Mouse (Mus musculus) layer of hippocampus, postnatal 14 days (tissue): ENCODE measurements at regions not wholly inside any gene's neighbourhood (a gene's known extent, or its start where the extent isn't known, plus 50 kb on each side); places are given as distances from the start of the nearest gene placed in this dataset.

Experiments
- DNase-seq, 2 experiments: peaks; one replicate each; pipeline ENCODE4 v3.0.0; 2021 to 2022; ENCODE audit warnings: low spot score in 2 of 2, mixed read lengths in 1 of 2

DNA sequence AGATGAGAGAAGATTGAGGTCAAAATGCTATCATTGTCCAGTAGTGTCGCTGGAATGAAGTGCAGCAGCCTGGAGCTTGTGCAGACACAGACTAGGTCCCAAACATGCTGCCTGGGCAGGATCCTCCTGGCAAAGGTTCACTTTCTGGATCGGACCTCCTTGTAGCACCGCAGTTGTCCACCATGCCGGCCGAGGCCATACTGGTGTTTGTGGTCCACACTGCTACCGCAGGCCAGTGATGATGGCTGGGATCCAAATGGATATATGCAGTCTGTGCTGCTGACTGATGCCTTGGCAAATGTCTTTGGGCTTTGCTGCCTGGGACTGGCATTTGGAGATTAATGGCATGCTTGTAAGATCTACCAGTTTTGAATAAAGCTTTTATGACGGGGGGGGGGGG is 174.5 kb upstream of the Tas2r134 start:
- no peak for DNase-seq

DNA sequence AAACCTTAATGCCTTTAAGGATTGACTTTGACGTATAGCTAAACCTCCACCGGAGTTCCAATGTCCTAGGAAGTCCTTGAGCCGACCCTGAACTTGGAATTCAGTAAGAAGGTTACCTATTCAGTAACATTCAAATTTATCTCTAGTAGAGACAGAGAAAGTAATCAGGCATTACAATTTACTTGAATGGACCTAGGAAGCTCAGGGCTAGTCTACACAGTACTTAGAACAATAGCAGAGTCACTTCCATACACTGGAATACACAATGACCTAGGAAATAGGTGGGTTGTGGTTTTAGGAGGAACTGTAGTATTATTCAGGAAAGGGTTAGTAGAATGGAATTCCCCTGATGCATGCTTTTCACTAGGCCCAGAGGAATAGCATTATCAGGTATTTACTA is 179.2 kb upstream of the Tas2r134 start:
- DNase-seq, result no peak

DNA sequence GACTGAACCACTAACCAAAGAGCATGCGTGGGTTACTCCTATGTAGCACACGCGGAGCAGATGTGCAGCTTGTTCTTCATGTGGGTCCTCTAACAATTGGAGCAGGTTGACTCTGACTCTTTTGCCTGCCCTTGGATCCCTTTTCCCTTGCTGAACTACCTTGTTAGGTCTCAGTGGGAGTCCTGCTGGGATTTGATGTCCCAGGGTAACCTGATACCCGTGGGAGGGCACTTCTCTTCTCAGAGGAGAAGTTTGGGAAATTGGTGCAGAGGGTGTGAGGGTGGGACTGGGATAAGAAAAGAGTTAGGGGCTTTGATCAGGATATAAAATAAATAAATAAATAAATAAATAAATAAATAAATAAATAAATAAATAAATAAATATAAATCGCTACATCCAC is 179.7 kb upstream of the Tas2r134 start:
- no peak for DNase-seq

DNA sequence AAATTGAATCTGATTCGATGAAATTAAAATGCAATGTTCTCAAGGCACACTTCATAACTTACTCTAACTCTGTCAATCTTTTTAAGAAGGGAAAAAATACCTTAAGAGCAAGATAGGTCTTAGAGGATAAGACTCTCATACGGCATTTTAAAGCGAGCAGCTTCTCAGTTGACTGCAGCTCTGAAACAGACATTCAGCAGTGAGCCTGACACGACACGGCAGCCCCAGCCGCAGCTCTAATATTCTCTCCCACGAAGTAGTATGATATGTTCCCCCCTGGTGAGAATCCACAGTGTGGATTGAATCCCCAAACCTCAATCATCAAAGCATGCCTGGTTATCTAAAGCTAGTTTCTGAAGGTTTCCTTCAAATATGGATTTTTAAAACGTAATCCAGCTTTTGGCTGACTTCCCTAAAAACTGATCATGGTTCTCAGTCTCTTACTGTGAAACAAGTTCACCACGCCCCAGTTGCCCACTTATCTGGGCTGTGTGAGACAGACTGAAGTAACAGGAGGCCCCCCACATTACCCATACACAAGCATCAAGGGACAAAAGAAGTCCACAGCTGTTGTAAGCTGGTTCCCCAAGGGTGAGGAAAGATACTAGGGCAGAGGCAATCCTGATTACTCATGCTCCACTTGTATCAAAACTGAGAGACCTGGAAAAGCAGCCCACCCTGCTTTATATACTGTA is 182.8 kb upstream of the Tas2r134 start:
- DNase-seq, result no peak

DNA sequence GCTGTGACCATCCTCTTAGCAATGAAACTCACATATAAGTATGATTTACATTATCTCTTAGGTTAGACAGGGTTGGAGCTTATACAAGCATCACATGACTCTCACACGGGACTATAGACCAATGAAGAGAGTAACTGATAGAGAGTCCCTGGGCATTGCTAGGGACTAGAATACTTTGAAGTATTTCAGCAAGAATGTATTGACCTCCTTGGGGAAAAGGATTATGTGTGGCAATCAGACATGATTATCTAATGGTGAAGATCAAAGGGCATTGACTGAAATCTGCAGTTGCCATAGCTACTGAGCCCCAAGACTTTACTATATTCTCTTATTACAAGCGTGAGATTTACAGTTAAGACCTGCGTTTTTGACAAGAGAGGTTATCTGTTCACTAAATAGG is 183.4 kb upstream of the Tas2r134 start:
- no peak for DNase-seq

DNA sequence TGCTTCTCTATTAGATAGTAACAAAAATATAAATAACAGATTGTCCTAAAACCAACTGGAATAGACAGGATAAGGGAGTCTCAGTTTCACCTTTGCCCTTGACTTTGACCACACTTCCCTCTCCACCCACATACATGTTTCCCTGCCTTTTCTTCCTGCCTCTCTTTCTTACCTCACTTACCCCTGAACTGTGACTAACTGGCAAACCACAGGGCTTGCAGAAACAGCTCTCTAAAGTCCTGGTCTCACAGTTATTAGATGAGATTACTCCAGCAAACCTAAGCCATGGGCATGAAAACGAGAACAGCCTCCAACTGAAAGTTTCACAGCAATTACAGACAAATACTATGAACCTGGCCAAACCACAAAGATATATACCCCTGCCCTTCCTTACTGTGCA is 188.3 kb upstream of the Tas2r134 start:
- no peak for DNase-seq

DNA sequence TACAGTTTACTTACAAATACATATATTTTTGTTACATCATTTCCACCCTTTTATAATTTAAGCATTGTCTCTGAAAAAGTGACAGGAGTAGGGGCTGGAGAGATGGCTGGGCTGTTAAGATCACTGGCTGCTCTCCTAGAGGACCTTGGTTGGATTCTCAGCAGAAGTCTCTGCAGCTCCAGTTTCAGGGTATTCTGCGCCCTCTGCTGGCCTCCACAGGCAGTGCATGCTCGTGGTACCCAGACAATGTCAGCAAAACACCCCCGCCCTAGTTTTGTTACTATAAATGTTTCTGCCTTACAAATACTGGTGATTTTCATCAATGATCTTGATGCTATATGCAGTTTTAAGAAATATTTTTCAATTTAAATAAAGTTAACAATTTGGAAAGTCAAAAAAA is 190.7 kb upstream of the Tas2r134 start:
- DNase-seq, result no peak

DNA sequence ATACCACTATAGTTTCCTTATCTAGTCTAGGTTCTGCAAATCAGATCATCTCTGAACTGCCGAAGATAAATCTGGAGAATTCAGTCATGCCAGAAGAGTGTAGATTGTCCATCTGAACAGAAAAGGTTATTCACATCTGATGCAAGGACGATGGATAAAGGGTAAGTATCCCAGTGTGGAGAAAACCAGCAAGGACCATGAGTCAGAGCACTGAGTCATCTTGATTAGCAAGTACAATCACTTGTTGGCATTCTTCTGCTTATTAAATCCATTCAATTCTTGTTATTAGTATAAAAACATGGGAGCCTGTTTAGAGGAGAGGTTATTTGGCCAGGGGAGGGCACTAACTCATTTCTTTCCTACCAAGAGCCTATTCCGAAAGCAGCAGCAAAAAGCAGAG is 195.7 kb upstream of the Tas2r134 start:
- DNase-seq, result no peak

DNA sequence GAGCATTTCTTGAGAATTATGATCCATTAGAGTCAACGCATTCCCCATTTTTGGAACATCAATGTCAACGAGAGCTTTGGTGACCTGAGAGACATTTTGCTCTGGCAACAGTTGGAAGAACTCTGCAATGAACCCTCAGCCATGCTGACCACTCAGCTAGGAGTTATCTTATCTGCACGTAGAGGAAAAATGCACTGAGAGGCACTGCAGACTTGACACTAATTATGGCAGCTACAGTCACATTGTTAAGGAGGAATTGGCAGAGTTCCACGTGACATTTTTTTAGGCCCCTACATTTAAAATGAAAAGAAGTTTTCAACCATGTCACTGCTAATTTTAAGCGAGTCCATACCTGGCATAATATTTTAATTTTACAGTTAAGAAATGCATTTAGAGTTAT is 197.6 kb upstream of the Tas2r134 start:
- no peak for DNase-seq

DNA sequence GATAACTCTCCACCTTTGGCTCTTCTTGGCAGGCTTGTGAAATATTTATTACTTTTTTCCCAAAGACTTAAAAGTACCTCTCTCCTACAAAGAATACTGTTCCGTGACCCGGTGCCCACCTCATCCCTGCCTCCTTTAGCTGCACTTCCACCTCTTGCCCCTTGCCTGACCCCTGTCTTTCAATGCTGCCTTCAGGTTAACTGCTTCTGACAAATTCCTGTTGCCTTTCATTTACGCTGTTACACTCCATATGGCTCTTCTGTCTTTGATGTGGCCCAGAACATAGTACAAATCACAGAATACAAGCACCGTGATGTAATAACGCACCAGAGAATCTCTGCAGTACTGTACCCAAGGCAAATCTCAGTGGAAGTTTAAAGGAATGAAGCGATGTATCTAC is 204.9 kb upstream of the Tas2r134 start:
- DNase-seq, result no peak

DNA sequence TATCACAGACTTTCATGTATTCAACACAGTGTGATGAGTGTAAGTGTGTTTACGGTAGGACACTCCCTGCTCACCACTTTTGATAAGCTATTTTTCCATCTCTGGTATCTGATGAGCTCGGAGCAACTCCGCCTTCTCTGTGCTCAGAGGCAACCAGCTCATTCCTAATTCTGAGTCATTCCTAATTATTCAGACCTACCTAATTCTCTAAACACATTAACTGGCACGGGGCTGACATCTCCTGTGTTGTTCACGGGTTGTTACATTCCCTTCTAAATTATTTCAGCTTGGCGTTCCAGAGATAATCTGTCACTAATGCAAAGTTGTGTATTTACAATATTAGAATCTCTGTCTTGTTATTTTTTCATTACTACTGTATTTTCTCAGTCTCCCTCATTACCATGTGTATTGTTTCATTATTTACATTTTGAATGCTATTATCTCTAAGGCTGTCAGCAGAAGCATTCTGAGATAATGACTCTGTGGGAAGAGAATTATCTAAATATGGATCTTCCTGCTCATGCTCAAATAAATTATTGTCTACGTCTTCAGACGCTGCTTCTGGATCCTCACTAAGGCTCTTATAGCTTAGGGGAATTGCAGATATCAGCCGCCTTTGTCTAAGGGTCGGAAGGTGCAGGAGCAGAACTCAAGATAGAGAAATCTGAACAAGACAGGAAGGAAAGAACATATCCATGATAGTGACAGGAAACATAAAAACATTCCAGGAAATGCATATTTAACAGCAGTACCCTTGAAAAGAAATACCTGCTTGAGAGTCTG is 209.2 kb upstream of the Tas2r134 start:
- DNase-seq, result no peak

DNA sequence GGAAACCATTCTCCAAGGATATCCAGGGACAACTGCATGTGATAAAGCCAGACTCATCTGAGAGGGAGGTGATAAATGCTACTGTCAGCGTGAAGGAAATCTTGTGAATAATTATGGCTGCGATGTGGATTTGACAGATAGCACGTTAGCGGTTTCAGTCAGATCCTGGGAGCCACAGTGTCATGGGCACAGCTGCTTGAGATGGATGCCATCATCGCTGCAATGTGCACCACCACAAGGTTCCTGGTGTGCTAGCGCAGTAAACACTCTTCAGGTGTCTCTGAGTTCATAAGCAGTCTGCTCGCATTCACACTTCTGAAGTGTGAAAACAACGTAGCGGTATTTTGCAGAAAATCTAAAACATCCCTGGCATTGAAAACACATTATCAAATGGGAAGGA is 238.9 kb upstream of the Tas2r134 start:
- no peak for DNase-seq

DNA sequence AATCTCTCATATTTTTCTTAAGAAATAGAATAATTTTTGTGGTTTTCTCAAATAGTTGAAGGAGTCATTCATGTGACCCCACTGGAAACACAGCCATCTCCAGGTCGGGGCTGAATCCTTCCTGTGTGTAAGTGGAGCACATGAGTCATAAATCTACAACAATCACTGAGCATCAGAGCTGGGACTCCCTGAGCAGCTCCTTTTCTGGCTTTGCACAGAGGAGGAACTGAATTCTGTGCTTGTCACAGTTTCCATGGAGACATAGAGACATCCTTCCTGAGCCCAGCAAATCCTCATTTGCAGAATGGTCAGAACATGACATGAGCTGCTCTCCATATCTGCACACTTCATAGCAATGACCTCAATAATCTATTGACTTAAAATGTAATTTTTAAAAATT is 238.2 kb upstream of the Rnd3 start:
- peak in 1 of 2 experiments; percentile 6 for DNase-seq

DNA sequence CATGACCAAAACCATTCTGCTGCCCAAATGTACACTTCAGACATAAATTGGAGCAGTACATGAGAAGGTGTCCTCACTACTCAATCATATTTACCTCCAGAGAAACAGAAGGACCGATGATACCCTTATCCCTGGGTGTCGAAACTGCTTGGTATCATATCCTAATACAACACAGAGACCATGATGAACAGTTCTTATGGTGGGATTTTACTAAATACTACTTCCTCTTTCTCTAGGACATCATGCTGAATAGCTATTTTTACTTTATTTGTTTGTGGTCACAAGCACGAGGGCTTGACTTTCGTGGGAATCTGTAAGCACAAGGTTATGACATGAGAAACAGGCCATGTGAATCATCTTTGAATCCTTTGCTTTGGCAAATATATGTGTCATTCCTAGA is 227.7 kb upstream of the Rnd3 start:
- no peak for DNase-seq

DNA sequence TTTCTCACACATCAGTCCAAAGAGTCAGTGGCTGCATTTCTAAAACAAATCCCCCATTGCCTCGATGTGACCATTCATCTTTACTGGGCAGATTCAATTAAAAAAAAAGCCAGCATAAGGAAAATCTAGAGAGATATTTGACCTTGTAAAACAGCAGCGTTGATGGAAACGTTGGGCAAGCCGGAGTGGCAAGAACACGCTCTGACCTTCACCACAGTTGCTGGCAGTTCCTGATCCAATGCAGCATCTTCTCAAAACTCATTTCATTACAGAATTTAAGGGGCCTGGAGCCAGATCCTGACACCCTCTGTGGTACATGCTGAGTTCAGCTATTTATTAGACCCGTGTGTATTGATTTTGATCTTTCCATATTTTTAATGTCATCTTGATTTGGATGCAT is 225.7 kb upstream of the Rnd3 start:
- no peak for DNase-seq

DNA sequence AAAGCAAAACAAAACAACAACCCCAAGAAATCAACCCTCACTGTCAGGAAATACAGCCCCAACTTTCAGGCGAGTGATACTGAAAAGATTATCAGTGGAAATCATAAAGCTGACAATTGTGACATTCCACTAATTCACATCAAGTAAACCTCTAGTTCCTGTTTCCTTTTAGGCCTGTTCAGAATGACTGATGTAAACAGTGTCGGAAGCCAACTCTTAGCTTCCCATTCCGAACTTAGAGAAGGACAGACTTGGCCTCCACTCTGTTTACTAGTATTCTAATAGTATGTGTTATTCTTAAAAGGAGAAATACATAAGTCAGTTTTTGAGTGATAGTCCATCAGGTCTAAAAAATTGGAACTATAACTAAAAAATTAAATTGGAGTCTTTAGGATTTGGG is 223.9 kb upstream of the Rnd3 start:
- no peak for DNase-seq

DNA sequence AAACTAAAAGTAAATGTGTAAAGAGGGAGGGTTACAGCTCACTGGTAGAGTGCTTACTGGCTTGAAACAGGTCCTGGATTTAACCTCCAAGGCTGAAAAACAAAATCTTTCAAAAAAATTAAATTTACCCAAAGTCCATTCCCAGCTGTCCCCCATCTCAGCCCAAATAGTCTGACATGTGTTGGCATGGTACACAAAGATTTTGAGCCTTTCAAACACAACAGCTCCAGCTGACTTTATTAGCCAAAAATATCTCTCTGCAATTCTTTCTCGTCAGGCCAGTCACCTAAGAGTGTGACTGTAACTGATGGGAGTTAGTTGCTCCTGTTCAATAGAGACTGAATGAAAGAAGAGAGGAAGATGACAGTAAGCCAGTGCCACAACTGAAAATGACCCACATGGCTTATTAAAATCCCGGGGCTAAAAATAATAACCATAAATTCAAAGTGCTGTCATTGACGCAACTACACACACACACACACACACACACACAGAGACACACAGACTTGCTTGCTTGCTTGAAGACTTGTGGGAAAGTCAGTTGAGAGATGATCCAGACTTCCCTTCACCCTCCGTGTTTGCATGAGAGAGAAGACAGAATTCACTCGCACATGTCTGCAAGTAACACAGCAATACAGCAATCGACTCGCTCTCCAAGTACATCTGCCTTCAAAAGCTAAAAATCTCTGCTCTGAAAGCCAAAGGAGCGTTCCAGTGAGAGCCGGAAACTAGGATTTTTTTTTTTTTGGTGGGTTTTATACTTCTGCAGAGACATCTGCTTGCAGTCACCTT is 214.1 kb upstream of the Rnd3 start:
- peak in 1 of 2 experiments; percentile 13 for DNase-seq

DNA sequence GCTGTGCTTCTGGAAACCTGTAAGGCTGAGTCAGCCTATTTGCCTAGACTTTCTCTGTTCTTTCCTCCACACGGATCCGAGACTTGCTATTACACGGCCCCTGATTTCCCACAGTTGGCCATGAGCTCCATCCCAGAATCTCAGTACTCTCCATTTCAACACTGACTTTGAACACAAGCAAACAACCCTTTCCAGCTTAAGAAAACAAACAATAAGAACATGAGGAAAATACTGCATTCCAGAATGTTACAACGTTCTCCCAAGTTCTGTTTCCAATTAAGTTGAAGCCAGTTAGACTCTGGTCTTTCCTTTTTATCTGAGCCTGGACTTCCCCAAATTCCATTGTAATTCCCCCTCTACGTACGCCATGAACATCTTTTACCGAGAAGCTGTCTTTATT is 206.4 kb upstream of the Rnd3 start:
- DNase-seq, result no peak

DNA sequence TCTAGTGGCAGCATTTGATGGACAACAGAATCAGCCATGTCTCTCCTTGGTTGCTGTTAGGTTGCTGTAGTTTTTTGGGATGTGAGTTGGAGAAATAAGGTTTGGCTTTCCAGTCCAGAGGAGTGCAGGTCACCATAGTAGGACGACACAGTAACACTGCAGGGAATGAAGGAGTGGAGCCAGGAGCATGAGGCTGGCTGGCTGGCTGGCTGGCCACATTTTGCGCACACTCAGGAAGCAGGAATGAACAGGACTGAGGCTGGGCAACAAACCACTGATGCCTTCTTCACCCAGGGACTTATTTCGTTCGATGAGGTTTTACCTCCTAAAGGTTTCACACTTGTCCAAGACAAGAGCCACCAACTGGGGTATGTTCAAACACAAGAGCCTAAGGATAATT is 205.9 kb upstream of the Rnd3 start:
- no peak for DNase-seq

DNA sequence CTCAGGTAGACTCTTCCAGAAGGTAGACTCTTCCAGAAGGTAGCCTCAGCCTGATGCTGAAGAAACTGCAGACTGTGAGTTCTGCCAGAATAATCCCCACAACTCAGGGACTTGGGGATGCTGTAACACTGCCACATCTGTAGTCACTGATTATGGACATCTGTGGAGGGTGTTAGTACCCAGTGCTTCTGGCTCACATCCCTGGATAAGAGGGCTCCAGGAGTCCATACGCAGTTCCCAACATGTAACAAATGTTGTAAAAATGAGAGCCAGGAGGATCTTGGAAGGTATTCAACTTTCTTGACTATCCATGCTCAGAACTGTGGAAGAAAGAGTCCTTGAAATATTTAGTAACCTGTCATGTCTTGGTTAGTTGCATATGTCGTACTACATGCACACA is 200.7 kb upstream of the Rnd3 start:
- peak in 1 of 2 experiments; percentile 12 for DNase-seq

DNA sequence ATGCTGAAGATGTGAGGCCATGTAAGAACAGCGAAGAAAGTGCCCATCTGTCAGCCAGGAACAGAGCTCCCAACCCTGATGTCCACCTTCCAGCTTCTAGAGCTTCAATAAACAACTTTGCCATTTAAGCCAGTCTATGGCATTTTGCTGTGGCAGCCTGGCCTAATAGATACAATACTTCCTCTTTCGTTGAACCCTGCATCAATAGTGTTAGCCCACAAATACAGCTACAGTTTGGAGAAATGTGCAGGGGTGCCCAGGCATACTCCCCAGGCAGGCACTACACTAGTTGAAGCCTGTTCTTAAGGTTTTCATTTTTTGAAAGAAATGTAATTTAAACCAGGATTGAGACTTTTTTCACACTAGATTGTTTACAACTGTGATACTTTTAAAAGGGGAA is 199.9 kb upstream of the Rnd3 start:
- no peak for DNase-seq

DNA sequence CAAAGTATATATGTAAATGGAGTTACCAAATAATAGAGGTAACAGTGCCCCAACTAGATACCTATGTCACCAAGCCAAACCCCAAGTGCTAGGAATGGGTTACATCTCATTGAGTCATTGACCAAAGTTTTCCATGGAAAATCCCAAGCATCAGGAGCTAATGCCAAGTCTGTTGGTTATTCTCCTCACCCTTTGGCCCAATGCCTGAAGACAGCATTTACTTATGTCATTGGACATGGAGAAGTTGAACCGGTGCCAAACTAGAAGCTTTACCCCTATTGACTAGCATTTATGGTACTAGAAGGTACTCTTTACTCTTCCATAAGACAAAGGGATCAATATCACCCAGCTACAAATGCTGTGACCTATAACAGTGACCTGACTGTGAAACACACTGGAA is 198.2 kb upstream of the Rnd3 start:
- no peak for DNase-seq
